Mouse (Mus musculus) kidney, postnatal 25 days (tissue): Measurements from ENCODE around the gene Oscp1.

ENCODE experiments used
- DNase-seq, 2 experiments: peaks; one replicate each; pipeline ENCODE4 v3.0.0; 2021; ENCODE audit warnings: mixed read lengths in 2 of 2

Gene Oscp1

DNA sequence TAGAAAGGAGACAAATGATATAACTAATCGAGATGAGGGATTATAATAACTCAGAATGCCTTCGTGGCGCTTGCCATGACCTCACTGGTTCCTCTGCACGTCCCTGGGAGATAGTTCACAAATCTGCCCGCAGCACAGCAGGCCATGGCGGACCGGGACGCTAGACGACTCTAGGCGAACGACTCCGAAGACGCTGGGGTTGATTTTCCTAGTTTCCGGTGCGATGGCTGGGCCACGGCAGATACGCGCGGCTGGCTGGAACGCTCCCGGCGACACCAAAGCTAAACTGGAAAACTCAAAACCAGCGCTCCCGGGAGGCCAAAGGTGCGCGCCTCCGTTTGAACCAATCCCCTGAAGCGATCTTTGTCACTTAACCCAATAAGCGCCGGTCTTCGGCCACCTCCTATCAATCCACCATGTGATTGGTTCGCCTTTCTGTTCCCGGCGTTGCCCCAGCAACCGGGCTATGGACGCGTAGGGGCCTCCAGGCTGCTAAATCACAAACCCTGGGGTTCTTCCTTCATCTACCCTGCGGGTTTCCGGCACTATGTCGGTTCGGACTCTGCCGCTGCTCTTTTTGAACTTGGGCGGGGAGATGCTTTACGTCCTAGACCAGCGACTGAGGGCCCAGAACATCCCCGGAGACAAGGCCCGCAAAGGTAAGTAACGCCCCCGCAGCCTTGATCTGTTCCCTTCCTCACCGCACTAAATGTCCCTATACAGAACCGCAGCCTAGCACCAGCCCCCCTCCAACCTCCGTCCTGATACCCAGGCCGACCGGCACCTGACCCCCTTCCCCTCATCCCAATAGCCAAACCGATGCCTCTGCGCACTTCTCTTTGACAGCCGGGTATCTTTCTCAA, at the start of gene Oscp1:
Gene Oscp1, plus strand, starts transcription at position 432 of the 863 bp plus-strand sequence.
- DNase-seq: peak; percentile 92 to 95

DNA sequence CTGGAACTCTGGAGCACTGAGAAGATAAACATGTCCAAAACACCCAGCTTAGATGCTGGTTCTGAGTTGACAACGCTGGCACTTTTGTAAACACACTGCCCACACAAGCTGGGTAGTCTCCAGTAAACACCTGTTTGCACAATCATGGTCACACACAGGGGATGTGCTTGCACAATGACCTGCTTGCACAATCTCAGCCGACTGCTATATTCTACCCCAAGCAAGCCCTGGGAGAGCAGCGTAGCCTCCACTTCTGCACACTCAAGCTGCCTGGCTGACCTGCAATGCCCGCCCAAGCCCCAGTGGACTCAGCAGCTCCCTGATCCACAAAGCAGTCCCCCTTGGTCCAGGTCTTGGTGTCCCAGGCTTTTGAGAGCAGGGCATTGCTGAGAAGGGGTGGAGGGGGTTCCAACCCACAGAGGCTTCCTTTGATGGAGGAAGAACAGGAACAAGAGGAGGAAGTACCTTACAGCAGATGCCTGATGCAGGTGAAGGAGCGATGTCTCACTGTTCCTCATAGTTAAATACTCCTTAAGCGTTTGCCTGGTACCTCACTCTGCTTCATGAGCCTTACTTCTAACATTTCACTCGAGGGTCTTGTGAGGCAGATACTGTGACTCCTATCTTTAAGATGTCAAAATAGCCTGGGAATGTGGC, 40.6 kb upstream of the Oscp1 start:
- DNase-seq: no peak

DNA sequence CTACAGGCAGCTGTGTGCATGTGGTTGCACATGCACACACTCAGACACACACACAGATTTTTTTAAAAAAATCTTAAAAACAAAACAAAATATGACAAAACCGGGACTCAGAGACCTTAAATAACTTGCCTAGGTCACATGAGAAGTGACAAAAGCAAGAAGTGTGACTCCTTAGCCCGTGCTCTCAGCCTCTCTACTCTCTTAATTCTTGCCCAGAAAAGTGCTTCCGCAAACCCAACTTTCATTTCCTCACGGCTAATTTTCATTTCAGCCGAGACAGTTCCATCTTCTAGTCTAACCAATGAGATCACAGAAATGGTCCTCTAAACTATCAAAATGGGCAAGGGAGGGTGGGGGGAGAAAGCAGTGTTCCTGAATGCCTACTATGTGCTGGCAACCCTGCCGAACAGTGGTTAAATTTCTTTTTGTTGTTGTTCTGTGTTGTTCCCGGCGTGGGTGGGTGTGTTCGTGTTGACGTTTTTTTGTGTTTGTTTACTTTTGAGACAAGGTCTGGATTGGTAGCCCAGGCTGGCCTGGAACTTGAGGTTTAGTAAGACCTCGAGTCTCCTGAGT, 39.3 kb upstream of the Oscp1 start:
- no peak for DNase-seq

DNA sequence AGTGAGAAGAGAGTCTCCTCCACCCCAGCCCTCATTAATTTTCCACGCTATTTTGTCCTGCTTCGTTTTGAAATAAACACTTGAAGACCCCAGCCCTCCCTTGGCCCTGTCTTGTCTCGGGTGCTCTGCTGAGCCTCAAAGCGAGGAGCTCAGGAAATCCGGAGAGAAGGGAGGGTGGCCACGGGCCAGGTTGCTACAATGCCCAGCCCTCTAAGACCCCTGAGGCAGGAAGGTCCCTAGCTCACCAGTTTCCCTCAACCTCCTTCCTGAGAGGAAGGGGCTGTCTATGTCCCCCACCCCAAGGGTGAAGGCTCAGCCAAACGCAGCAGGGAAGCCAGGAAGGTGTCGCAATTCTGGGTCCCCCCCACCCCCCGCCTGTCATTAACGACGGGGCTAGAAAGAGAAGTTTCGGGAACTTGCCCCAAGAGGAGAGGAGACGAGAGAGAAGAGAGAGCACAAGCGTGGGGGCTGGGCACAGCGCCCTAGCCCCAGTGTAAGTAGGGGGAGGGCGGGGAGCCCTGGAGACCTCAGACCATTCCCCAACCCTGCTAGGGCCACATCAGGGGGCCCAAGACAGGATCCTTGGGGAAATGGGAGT, 34.0 kb upstream of the Oscp1 start, which contains the start of gene Csf3r:
Gene Csf3r, plus strand, starts transcription at position 248 of the 598 bp plus-strand sequence.
- no peak for DNase-seq

DNA sequence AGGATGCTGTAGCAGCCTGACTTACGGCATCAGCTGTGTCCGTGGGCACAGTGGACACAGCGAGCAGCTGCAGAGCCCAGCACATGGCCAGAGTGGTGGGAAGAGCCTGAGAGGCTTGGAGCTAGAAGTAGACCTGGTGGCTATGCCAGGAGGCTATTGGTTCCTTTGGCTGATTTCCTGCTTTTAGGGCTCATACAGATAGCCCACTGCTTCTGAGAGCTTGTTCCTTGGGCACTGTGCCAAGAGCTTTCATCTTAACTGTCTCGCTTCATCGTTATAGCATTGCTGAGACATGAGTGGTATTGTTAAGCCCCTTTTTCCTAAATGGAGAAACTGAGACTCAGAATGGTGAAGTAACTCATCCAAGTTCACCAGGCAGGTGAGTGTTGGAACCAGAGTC, 32.6 kb upstream of the Oscp1 start:
- DNase-seq: no peak

DNA sequence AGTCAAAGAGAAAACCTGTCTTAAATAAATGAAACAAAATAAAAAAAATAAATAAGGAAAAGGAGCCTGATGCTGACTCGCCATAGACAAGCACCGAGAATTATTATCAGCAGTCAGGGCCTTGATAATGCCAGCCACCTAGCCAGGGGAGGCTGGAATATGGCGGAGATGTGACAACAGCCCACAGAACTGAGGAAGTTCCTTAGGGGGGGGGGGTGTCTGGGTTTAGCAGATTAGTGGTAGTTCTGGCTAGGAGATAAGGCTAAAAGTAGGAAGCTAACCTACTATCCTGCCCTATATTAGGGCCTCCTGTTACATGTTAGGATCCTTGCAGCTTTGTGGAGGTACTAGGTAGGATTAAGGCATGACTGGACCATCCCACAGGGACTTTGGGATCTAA, 30.4 kb upstream of the Oscp1 start:
- DNase-seq: no peak

DNA sequence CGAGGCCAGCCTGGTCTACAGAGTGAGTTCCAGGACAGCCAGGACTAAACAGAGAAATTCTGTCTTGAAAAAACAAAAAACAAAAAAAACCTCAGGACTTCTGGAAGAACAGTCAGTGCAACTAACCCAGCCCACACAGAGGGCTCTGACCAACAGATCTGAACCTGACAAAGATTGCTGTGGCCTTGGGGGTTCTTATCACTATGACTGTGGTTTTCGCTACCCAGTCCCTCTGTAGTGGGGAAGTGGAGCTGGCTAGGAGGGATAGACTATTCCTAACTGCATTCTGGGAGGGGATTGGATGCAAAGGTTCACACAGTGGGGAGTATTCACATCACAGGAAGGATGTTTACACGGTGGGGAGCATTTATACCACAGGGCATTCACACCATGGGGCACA, 29.3 kb upstream of the Oscp1 start:
- no peak for DNase-seq

DNA sequence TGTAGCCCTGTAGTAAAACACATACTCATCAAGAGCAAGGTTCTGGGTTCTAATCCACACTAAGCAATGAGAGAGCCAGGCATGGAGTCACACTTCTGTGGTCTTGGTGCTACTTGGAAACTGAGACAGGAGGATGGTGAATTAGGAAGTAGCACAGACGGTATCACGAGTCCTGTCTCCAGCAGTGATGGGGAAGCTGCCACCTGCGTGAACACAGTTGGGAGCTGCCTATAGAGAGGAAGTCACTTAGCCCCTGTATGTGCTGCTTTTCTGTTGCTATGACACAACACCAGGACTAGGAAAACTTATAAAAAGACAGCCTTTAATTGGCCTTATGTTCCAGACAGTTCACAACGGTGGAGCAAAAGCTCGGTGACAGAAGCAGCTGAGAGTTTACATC, 27.7 kb upstream of the Oscp1 start:
- DNase-seq: no peak

DNA sequence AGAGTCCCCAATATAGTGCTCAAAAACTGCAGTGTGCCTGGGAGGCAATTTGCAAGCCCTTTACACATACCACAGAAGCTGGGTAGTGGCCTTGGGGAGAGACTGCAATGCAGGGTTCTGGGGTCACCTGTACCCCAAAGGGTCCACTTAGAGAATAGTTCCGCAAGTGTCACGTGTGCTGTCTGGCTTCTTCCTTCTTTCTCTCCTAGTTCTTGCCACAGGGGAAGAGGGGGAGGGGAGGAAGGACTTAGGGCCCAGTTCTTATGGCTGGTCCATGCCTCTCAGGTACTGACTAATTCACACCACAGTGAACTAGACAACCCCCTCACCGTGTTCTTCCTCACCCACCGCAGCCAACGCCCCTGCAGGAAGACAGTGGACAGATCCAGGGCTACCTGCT, 23.0 kb upstream of the Oscp1 start:
- DNase-seq: no peak

DNA sequence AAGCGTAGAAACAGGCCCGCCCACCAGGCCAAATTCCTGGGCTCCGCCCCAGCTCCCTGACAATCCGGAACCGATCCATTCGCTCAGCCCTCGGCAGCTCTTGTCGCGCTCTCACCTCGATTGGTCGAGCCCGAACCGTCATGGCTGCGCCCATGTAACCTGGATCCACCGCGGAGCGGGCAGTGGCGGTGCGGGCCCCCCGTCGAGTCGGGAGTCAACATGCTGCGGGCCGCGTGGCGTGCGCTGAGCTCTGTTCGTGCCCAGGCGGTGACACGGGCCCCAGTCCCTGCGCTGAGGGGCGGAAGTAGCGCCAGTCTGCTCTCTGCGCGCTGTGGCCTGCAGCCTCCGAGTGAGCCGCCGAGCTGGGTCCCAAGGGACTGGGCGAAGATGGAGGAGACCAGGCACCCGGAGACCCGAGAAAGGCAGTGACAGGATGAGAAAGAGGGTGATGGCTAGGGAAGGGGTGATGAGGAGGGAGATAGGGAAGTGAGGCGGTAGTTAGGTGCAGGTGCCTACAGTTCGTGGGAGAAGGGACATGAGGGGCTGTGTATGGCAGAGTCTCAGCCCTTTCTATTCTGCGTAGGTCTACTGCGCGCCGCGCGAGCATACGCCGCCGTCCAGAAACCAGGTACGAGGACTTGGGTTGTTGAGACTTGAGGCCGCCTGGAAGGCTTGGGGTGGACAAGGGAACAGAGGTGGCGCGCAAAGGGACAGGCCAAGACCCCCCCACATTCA, 11.3 kb upstream of the Oscp1 start, which contains the start of gene Mrps15:
Gene Mrps15, plus strand, starts transcription at position 75 of the 735 bp plus-strand sequence.
- peak; percentile 89 to 94 for DNase-seq

DNA sequence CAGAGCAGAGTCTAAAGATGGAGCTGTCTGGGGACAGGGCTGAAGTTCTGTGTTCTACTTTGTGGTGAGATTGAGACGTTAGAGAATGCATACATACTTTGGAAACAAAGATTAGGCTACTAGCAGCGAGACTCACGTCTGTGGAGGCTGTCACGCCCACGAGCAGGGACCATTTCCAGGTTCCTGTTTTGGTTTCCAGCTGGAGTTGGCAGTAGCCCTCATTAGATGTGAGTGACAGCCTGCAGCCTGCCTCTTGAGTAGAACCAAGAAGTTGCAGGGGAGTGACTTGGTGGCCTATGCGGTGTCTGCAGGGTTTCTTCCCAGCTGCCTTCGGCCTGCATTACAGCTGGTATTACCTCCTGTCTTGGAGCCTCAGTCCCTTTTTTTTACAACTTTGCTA, 6.7 kb upstream of the Oscp1 start:
- DNase-seq: no peak

DNA sequence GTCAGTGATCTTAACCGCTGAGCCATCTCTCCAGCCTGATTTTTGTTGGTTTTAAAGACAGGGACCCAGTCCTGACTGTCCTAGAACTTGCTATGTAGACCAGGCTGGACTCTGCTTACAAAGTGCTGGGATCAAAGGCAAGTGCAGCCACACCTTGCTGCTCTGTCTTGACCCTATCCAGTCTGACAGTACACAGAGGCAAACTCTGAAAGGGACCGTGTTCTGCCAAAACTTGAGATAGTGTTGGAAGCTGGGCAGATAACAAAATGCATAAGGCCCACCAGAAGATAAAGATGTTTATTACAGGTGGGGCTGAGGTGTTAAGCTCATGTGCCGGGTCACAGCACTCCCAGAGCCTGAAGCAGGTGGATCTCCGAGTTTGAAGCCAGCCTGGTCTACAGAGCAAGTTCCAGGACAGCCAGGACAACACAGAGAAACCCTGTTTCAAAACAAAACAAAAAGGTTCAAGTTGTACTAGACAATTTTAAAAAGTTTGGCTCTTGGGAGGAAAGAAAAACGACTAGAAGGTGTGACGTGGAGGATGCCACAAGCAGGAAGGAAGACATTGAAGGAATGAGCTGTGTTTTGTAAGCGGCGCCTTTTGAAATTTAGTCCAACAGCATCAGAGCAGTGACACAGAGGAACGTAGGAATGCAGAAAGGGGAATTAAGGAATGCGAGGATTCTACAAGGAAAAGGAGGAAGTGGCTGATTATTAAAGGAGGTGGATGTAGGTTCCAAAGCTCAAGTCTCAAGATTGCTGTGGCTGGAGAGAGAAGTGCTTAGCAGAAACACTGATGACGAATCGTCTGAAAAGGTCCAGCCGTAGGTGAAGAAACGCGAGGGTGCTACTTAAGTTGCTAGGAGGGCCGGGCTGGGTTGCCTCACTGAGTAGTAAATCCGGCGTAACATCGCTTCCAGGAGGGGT, 895 bp upstream of the Oscp1 start:
- DNase-seq: no peak

DNA sequence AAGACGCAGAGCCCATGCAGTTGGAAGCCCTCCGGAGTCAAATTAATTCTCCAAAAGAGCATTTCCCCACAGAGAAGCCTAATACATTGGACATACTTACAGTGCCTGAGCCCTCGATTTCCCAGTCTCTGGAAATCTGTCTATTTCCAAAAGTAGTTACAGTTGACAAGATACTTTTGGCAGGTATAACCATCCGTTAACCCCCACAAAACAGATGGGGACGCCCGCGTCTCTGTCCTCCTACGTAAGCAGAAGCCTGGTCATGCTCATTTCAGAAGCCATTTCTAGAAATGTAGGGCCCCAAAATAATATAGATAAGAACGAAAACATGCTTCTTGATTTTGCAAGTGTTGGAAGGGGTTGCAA, 615 bp downstream of the Oscp1 start:
- DNase-seq: no peak

DNA sequence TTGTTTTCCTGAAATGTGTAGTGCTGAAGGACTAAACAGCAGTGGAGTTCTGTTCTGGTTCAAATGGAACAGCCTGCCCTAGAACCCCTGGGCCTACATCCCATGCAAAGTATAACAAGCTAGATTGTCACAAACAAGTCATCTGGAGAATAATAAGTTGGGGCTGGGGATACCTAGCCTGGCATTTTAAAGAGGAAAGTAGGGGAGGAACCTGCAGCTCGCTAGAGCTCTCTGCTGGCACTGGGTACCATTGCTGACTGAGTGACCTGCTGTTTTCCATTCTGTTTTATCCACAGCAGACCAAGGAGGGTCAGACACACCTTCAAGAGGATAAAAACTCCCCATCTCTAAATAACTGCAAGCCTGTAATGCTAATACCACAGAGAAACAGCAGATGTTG, 4.5 kb downstream of the Oscp1 start:
- peak in 1 of 2 experiments; percentile 32 for DNase-seq

DNA sequence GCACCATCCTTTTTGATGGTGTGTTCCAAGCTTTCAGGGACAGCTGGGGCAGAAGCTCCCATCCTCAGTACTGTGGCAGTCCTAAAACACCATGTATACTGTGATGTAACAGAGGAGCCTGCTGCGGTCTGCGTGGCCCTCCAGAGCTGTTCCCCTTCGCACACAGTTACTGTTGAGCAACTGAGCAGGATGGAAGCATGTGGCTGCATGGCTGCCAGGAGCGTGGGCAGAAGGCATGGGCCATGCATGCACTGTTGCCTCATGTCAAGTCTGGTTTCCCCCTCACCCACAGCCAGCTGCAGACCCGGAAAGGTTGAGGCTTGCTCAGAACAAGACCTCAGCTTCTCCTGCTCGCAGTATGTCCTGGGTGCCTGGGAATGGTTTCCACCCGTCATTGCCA, 6.9 kb downstream of the Oscp1 start:
- DNase-seq: no peak

DNA sequence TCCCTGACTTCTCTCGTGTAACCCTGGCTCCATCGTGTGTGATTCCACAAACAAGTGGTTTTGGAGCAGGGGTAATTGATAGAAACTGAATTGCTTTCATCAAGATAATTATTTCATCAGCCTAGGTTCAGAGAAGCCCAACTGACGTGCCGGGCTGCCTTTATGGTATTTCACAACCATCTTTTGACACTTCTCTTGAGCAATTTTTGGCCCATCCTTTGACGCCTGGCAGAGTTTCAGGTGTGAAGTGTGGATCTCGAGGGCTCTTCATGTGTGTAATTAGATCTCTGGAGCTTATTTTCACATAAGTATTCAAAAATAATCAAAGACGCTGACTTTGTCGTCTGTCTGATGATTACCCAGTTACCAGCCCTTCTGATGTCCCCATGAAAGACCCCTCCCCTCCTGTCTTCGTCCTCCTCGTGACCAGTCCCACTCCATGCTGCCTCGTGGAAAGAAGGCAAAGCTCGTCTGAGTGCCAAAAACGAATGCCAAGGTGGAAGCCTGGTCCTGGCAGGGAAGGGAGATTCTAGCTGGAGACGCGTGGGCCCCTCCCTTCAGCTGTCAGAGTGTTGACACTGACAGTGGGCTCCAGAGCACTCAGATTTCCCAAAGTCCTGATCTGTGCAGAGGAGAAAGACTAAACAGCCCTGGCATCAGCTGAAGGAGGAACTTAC, 9.2 kb downstream of the Oscp1 start:
- DNase-seq: no peak

DNA sequence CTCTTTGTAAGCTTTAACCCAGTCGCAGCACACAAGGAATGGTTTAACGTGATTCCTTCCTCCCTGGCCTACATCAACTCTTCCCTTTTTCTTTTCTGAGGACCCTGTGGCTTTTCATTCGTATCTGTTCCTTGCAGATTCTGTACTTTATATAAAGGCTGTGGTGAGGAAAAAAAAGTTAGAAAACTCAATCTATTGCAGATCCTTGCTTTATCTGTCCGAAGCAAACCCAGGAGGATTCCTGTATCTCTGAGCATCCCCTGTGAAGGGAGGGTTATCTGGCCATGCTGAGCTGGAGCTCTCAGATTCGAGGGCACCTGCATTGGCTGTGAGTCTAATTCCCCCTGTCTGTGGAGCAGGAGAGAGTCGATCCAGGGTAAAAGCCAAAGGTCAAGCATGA, 10.5 kb downstream of the Oscp1 start:
- no peak for DNase-seq

DNA sequence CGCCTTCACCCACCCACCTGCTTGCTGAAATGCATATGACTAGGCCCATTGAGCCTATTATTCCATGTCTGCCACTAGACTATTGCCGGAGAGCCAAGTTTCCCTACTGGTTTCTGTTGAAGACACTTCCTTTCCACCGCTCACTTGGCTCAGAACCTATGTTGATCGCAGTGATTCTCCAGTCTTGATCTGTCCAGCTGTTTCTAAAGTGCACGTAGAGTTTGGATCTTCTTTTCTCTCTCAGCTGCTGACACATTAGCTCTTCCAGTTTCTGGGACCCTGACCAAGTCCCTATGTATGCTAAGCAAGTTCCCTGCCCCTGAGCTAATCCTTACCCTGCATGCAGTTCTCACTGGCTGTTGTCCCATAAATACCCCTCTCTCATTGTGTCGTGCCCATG, 19.5 kb downstream of the Oscp1 start:
- no peak for DNase-seq

DNA sequence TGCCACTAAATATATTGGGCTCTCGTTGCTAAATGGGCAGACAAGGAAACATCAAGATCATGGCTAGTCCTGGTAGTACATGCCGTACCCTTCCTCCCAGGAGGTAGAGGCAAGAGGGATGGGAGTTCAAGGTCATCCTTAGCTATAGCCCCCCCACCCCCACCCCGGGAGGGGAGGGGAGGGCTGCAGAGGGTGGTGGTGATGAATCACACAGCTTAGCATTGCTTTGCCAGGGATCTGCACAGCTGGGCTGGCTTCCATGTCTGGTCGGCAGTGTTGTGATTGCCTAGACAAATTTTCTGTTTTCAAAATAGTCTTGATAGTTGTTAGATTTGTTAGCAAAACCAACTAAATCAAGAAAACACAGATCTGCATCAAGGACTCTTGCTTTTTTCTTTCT, 20.9 kb downstream of the Oscp1 start:
- no peak for DNase-seq

DNA sequence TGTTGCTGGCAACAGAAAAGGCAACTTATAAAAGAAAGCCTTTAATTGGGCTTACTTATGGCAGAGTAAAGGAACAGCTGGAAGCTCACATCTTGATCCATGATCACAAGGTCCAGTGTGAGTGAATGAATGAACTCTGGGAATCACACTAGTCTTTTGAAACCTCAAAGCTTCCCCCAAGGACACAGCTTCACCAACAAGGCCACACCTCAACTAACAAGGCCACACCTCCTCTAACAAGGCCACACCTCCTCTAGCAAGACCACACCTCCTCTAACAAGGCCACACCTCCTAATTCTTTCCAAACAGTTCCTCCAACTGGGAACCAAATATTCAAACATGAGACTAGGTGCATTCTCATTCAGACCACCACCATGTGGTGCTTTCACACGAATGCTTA, 23.2 kb downstream of the Oscp1 start:
- DNase-seq: no peak

DNA sequence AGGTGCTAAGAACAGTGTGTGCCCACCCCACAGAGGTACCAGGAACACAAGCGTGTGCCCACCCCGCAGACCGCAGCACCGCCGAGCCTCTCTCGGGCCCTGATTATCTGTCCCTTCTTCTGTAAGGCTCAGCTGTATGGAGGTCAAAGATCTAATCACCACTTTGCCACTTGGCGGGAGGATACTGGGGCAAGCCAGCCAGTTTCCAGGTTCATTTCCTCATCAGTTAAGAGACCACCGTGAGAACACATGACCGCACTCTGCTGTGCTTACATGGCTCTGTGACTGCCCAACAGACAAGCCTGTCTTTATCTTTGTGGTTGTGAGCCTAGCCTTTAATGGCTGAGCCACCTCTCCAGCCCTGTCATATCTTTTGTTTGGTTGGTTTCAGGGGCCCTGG, 24.7 kb downstream of the Oscp1 start:
- no peak for DNase-seq
